Mouse (Mus musculus): Measurements from ENCODE around the gene Snw1. TPM values are rescaled to one million over a fixed set of nuclear protein-coding genes. Genes with fewer than 3 reads are reported as not detected.

The Snw1 gene
- polyA plus RNA-seq, 1 experiment from 2014 or later = 142 TPM

- H3K9me3 ChIP-seq (ENCODE audit: control insufficient read depth, low read length) = no peaks in the 10 kb centered on the region
- ATAC-seq (ENCODE audit: low FRiP score, low TSS enrichment) = no peak
- no peak overlapping the region for H3K9ac ChIP-seq (ENCODE audit: low read depth, low read length)
- 86% methylated on average over 2 of the region's 2 CpGs for WGBS
- no peaks in the 10 kb centered on the region for H3K4me1 ChIP-seq (ENCODE audit: control insufficient read depth, insufficient read depth, low read length)
- H3K27me3 ChIP-seq (ENCODE audit: control insufficient read depth, insufficient read depth, low read length) = no peaks in the 10 kb centered on the region
- no peak overlapping the region for H3K4me3 ChIP-seq (ENCODE audit: low read length)
- peaks cover 79% of the 10 kb centered on the region for H3K36me3 ChIP-seq (ENCODE audit: control insufficient read depth, insufficient read depth, low read length)
- H3K27ac ChIP-seq (ENCODE audit: low read depth, low read length) = no peak overlapping the region
- no peak overlapping the region for H3K4me2 ChIP-seq (replicated peaks; ENCODE audit: low read depth, low read length)
Observed at GRCm38 (mm10) chr12:87428295-87428694, 43.8 kb downstream of the Snw1 start.

GRCm38 (mm10) chr12:87426354-87427031, 45.6 kb downstream of the Snw1 start:
- Histone ChIP-seq H3K9ac (ENCODE audit: low read depth, low read length) (no peak overlapping the region), H3K4me1 (ENCODE audit: control insufficient read depth, insufficient read depth, low read length) (no peaks in the 10 kb centered on the region), H3K36me3 (ENCODE audit: control insufficient read depth, insufficient read depth, low read length) (peaks cover 67% of the 10 kb centered on the region), H3K27me3 (ENCODE audit: control insufficient read depth, insufficient read depth, low read length) (no peaks in the 10 kb centered on the region), H3K4me2 (replicated peaks; ENCODE audit: low read depth, low read length) (no peak overlapping the region), H3K27ac (ENCODE audit: low read depth, low read length) (no peak overlapping the region), H3K4me3 (ENCODE audit: low read length) (no peak overlapping the region), H3K9me3 (ENCODE audit: control insufficient read depth, low read length) (no peaks in the 10 kb centered on the region)
- 89% methylated on average over 5 of the region's 5 CpGs for WGBS
- no peak for ATAC-seq (ENCODE audit: low FRiP score, low TSS enrichment)

- no peak for ATAC-seq (ENCODE audit: low FRiP score, low TSS enrichment)
- Histone ChIP-seq H3K4me1 (ENCODE audit: control insufficient read depth, insufficient read depth, low read length) (no peaks in the 10 kb centered on the region), H3K4me2 (replicated peaks; ENCODE audit: low read depth, low read length) (no peak overlapping the region), H3K36me3 (ENCODE audit: control insufficient read depth, insufficient read depth, low read length) (peaks cover 47% of the 10 kb centered on the region), H3K4me3 (ENCODE audit: low read length) (no peak overlapping the region), H3K27ac (ENCODE audit: low read depth, low read length) (no peak overlapping the region), H3K9ac (ENCODE audit: low read depth, low read length) (no peak overlapping the region), H3K9me3 (ENCODE audit: control insufficient read depth, low read length) (no peaks in the 10 kb centered on the region), H3K27me3 (ENCODE audit: control insufficient read depth, insufficient read depth, low read length) (no peaks in the 10 kb centered on the region)
- 48% methylated on average over 3 of the region's 3 CpGs for WGBS
Observed at GRCm38 (mm10) chr12:87424516-87424915, 47.6 kb downstream of the Snw1 start.

- Histone ChIP-seq H3K27ac (ENCODE audit: low read depth, low read length) (no peak overlapping the region), H3K27me3 (ENCODE audit: control insufficient read depth, insufficient read depth, low read length) (no peaks in the 10 kb centered on the region), H3K9ac (ENCODE audit: low read depth, low read length) (no peak overlapping the region), H3K9me3 (ENCODE audit: control insufficient read depth, low read length) (no peaks in the 10 kb centered on the region), H3K4me3 (ENCODE audit: low read length) (no peak overlapping the region), H3K4me2 (replicated peaks; ENCODE audit: low read depth, low read length) (no peak overlapping the region), H3K36me3 (ENCODE audit: control insufficient read depth, insufficient read depth, low read length) (peaks cover 39% of the 10 kb centered on the region), H3K4me1 (ENCODE audit: control insufficient read depth, insufficient read depth, low read length) (no peaks in the 10 kb centered on the region)
- WGBS = 55% methylated on average over 1 of the region's 1 CpGs
- ATAC-seq (ENCODE audit: low FRiP score, low TSS enrichment) = no peak
Observed at GRCm38 (mm10) chr12:87423700-87424099, 48.4 kb downstream of the Snw1 start.

GRCm38 (mm10) chr12:87421708-87422507, 50.2 kb downstream of the Snw1 start:
- ATAC-seq (ENCODE audit: low FRiP score, low TSS enrichment) = no peak
- H3K9me3 ChIP-seq (ENCODE audit: control insufficient read depth, low read length) = no peaks in the 10 kb centered on the region
- no peaks in the 10 kb centered on the region for H3K4me1 ChIP-seq (ENCODE audit: control insufficient read depth, insufficient read depth, low read length)
- no peak overlapping the region for H3K27ac ChIP-seq (ENCODE audit: low read depth, low read length)
- H3K4me2 ChIP-seq (replicated peaks; ENCODE audit: low read depth, low read length) = no peak overlapping the region
- 77% methylated on average over 5 of the region's 5 CpGs for WGBS
- no peak overlapping the region for H3K9ac ChIP-seq (ENCODE audit: low read depth, low read length)
- H3K27me3 ChIP-seq (ENCODE audit: control insufficient read depth, insufficient read depth, low read length) = no peaks in the 10 kb centered on the region
- H3K36me3 ChIP-seq (ENCODE audit: control insufficient read depth, insufficient read depth, low read length) = peaks cover 22% of the 10 kb centered on the region
- no peak overlapping the region for H3K4me3 ChIP-seq (ENCODE audit: low read length)

- WGBS = 66% methylated on average over 12 of the region's 12 CpGs
Observed at GRCm38 (mm10) chr12:87419974-87420485, 52.0 kb downstream of the Snw1 start.

GRCm38 (mm10) chr12:87418921-87419320, 53.2 kb downstream of the Snw1 start:
- no peaks in the 10 kb centered on the region for H3K4me1 ChIP-seq (ENCODE audit: control insufficient read depth, insufficient read depth, low read length)
- H3K9ac ChIP-seq (ENCODE audit: low read depth, low read length) = no peak overlapping the region
- WGBS = 65% methylated on average over 5 of the region's 5 CpGs
- H3K27ac ChIP-seq (ENCODE audit: low read depth, low read length) = no peak overlapping the region
- H3K36me3 ChIP-seq (ENCODE audit: control insufficient read depth, insufficient read depth, low read length) = peaks cover 9% of the 10 kb centered on the region; the same call in 1 of the 2 replicates
- H3K9me3 ChIP-seq (ENCODE audit: control insufficient read depth, low read length) = no peaks in the 10 kb centered on the region
- no peak overlapping the region for H3K4me3 ChIP-seq (ENCODE audit: low read length)
- ATAC-seq (ENCODE audit: low FRiP score, low TSS enrichment) = peak; percentile 70
- H3K27me3 ChIP-seq (ENCODE audit: control insufficient read depth, insufficient read depth, low read length) = no peaks in the 10 kb centered on the region
- no peak overlapping the region for H3K4me2 ChIP-seq (replicated peaks; ENCODE audit: low read depth, low read length)

More at GRCm38 (mm10) chr12:87419974-87420485, 52.0 kb downstream of the Snw1 start:
- Histone ChIP-seq H3K4me1 (ENCODE audit: control insufficient read depth, insufficient read depth, low read length) (no peaks in the 10 kb centered on the region), H3K4me2 (replicated peaks; ENCODE audit: low read depth, low read length) (no peak overlapping the region), H3K27ac (ENCODE audit: low read depth, low read length) (no peak overlapping the region), H3K4me3 (ENCODE audit: low read length) (no peak overlapping the region), H3K9ac (ENCODE audit: low read depth, low read length) (no peak overlapping the region), H3K9me3 (ENCODE audit: control insufficient read depth, low read length) (no peaks in the 10 kb centered on the region), H3K27me3 (ENCODE audit: control insufficient read depth, insufficient read depth, low read length) (no peaks in the 10 kb centered on the region), H3K36me3 (ENCODE audit: control insufficient read depth, insufficient read depth, low read length) (peaks cover 12% of the 10 kb centered on the region)
- ATAC-seq (ENCODE audit: low FRiP score, low TSS enrichment) = no peak

- 33% methylated on average over 7 of the region's 7 CpGs for WGBS
- no peak overlapping the region for H3K4me2 ChIP-seq (replicated peaks; ENCODE audit: low read depth, low read length)
- ATAC-seq (ENCODE audit: low FRiP score, low TSS enrichment) = peak; percentile 24; the same call in 1 of the 2 replicates
- no peak overlapping the region for H3K4me3 ChIP-seq (ENCODE audit: low read length)
- no peak overlapping the region for H3K9ac ChIP-seq (ENCODE audit: low read depth, low read length)
- H3K4me1 ChIP-seq (ENCODE audit: control insufficient read depth, insufficient read depth, low read length) = no peaks in the 10 kb centered on the region
- no peaks in the 10 kb centered on the region for H3K9me3 ChIP-seq (ENCODE audit: control insufficient read depth, low read length)
- no peaks in the 10 kb centered on the region for H3K36me3 ChIP-seq (ENCODE audit: control insufficient read depth, insufficient read depth, low read length)
- no peak overlapping the region for H3K27ac ChIP-seq (ENCODE audit: low read depth, low read length)
- no peaks in the 10 kb centered on the region for H3K27me3 ChIP-seq (ENCODE audit: control insufficient read depth, insufficient read depth, low read length)
Observed at GRCm38 (mm10) chr12:87416690-87417089, 55.4 kb downstream of the Snw1 start.

- no peak overlapping the region for H3K4me3 ChIP-seq (ENCODE audit: low read length)
- H3K4me1 ChIP-seq (ENCODE audit: control insufficient read depth, insufficient read depth, low read length) = no peaks in the 10 kb centered on the region
- no peaks in the 10 kb centered on the region for H3K9me3 ChIP-seq (ENCODE audit: control insufficient read depth, low read length)
- no peak overlapping the region for H3K9ac ChIP-seq (ENCODE audit: low read depth, low read length)
- no peak overlapping the region for H3K4me2 ChIP-seq (replicated peaks; ENCODE audit: low read depth, low read length)
- ATAC-seq (ENCODE audit: low FRiP score, low TSS enrichment) = no peak
- 67% methylated on average over 4 of the region's 4 CpGs for WGBS
- H3K27ac ChIP-seq (ENCODE audit: low read depth, low read length) = no peak overlapping the region
- no peaks in the 10 kb centered on the region for H3K36me3 ChIP-seq (ENCODE audit: control insufficient read depth, insufficient read depth, low read length)
- H3K27me3 ChIP-seq (ENCODE audit: control insufficient read depth, insufficient read depth, low read length) = no peaks in the 10 kb centered on the region
Observed at GRCm38 (mm10) chr12:87415358-87415757, 56.7 kb downstream of the Snw1 start.

Measured in kidney, embryonic 14.5 days (tissue).